Mouse (Mus musculus) c-Kit-positive CD71-negative TER-119-negative erythroid progenitor cells, embryonic 14.5 days (primary cell): ENCODE data around the gene Med20.
"Not testable (repeated sequence)": the region's sequence is repeated elsewhere in the genome, so short reads cannot be mapped to it uniquely, and the experiment has no call there.

Experiments
- DNase-seq: peaks from one replicate; pipeline ENCODE4 v3.0.0-alpha.2; 2013; ENCODE audit warnings: low read depth

Gene Med20

GRCm38 (mm10) chr17:47627791-47628190, 16.4 kb downstream of the Med20 start:
- no peak for DNase-seq

GRCm38 (mm10) chr17:47628851-47629676, 17.7 kb downstream of the Med20 start:
- peak; percentile 89 for DNase-seq

- no peak for DNase-seq
These were observed 18.6 kb downstream of the Med20 start for GRCm38 (mm10) chr17:47629717-47630677.

- no peak for DNase-seq
These were observed 19.3 kb downstream of the Med20 start, which contains the start of gene Usp49 for GRCm38 (mm10) chr17:47630678-47631065. Gene Usp49, plus strand, starts transcription at chr17:47630690.

- no peak for DNase-seq
These were observed 20.9 kb downstream of the Med20 start for GRCm38 (mm10) chr17:47632181-47632840.

- DNase-seq: no peak
These were observed 22.8 kb downstream of the Med20 start for GRCm38 (mm10) chr17:47633999-47634770.

- DNase-seq: no peak
These were observed 31.6 kb downstream of the Med20 start for GRCm38 (mm10) chr17:47642992-47643391.

- DNase-seq: peak; percentile 84
These were observed 35.3 kb downstream of the Med20 start for GRCm38 (mm10) chr17:47646683-47647082.

- DNase-seq: no peak
These were observed 37.6 kb downstream of the Med20 start for GRCm38 (mm10) chr17:47648966-47649365.

- no peak for DNase-seq
These were observed 40.6 kb downstream of the Med20 start for GRCm38 (mm10) chr17:47651953-47652352.

- DNase-seq: not testable (repeated sequence)
These were observed 43.0 kb downstream of the Med20 start for GRCm38 (mm10) chr17:47654346-47654745.

- DNase-seq: no peak
These were observed 44.3 kb downstream of the Med20 start for GRCm38 (mm10) chr17:47655697-47656096.

- no peak for DNase-seq
These were observed 46.5 kb downstream of the Med20 start for GRCm38 (mm10) chr17:47657901-47658300.

GRCm38 (mm10) chr17:47658741-47659243, 47.4 kb downstream of the Med20 start:
- DNase-seq: no peak

- no peak for DNase-seq
These were observed 51.8 kb downstream of the Med20 start for GRCm38 (mm10) chr17:47663009-47663713.

GRCm38 (mm10) chr17:47664474-47664873, 53.1 kb downstream of the Med20 start:
- no peak for DNase-seq

GRCm38 (mm10) chr17:47669166-47669565, 57.8 kb downstream of the Med20 start:
- no peak for DNase-seq

GRCm38 (mm10) chr17:47671988-47672310, 60.6 kb downstream of the Med20 start:
- no peak for DNase-seq

- no peak for DNase-seq
These were observed 61.1 kb downstream of the Med20 start for GRCm38 (mm10) chr17:47672311-47673111.
